Mouse (Mus musculus) hindbrain, embryonic 14.5 days (tissue): ENCODE results near the gene Lrrc28. TPM values are rescaled to one million over a fixed set of nuclear protein-coding genes. Genes with fewer than 3 reads are reported as not detected.

Source experiments
- ATAC-seq: fragments of 200-750 bp; cut with Nextera tagmentation; 2 replicates; pipeline ENCODE4 v1.8.0; 2017; ENCODE audit warnings: moderate number of reproducible peaks, mild to moderate bottlenecking, moderate TSS enrichment, moderate library complexity; ENCODE audit not compliant: low FRiP score
- DNase-seq: peaks from one replicate; pipeline ENCODE4 v3.0.0-alpha.2; 2015; ENCODE audit warnings: low spot score
- H3K27ac ChIP-seq: fragments of 300-500 bp; sonication (generic); 2 replicates; pipeline ENCODE4 v1.5.1; 2014; ENCODE audit warnings: mild to moderate bottlenecking, moderate library complexity
- H3K27me3 ChIP-seq: fragments of 300-500 bp; sonication (generic); 2 replicates; pipeline ENCODE4 v1.6.1; 2014; ENCODE audit warnings: mild to moderate bottlenecking, low read length, mixed read lengths; ENCODE audit not compliant: control insufficient read depth, insufficient read depth
- H3K36me3 ChIP-seq: fragments of 300-500 bp; sonication (generic); replicated peaks from 2 replicates; pipeline ENCODE4 v1.6.1; 2014; ENCODE audit not compliant: control insufficient read depth, insufficient read depth
- H3K4me1 ChIP-seq: fragments of 300-500 bp; sonication (generic); replicated peaks from 2 replicates; pipeline ENCODE4 v1.6.1; 2014; ENCODE audit warnings: antibody characterized with exemption, low read length, mixed read lengths; ENCODE audit not compliant: control insufficient read depth, insufficient read depth
- H3K4me2 ChIP-seq: fragments of 300-500 bp; sonication (generic); replicated peaks from 2 replicates; pipeline ENCODE4 v1.6.1; 2014; ENCODE audit warnings: mild to moderate bottlenecking, moderate library complexity
- H3K4me3 ChIP-seq: fragments of 300-500 bp; sonication (generic); replicated peaks from 2 replicates; pipeline ENCODE4 v1.5.1; 2014; ENCODE audit warnings: mild to moderate bottlenecking, low read length
- H3K9ac ChIP-seq: fragments of 300-500 bp; sonication (generic); 2 replicates; pipeline ENCODE4 v1.6.1; 2014
- H3K9me3 ChIP-seq: fragments of 300-500 bp; sonication (generic); 2 replicates; pipeline ENCODE4 v1.6.1; 2016; ENCODE audit warnings: low read length; ENCODE audit not compliant: control insufficient read depth
- WGBS: fragments of 180-500 bp; shearing (Covaris S2); extraction: QIAGEN DNeasy Blood & Tissue Kit; methylation state at CpG from one replicate; pipeline ENCODE4 v1.1.7; 2014; 5-methylcytosine and 5-hydroxymethylcytosine counted together
- polyA plus RNA-seq: library from polyadenylated mRNA; unstranded; fragments of >200 nt; fragmentation: Nextera tagmentation; extraction: Ambion mirVana; gene quantifications from 2 replicates; pipeline ENCODE4 v1.2.1, GENCODE M21; 2014

The Lrrc28 gene
- polyA plus RNA-seq, 1 experiment from 2014 or later, result 28.4 TPM

DNA sequence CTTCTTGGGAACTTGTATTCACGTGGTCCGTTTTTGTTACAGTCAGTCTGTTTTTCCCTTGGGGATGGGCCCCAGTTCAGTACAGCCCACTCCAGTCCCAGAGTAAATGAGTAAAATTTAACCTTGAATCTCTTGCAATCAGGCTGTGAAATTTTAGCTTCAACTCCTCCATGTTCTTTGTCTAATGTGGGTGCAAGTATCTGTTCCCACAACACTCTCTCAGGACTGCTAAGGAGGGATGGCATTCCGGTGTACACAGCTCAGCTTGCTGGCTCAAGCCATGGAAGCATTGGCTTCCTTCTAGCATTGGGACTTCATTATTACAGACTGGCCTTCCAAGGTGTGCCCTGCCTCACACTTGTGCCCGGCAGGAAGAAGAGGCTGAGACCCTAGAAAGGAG lies 142.4 kb downstream of the Lrrc28 start:
- H3K36me3 ChIP-seq, result no peaks in the 10 kb centered on the region
- peaks cover 5% of the 10 kb centered on the region; the same call in 1 of the 2 replicates for H3K4me1 ChIP-seq
- H3K4me2 ChIP-seq, result no peak overlapping the region
- DNase-seq (no peak), ATAC-seq (no peak)
- H3K9me3 ChIP-seq, result no peaks in the 10 kb centered on the region
- no peak overlapping the region for H3K27ac ChIP-seq
- 73% methylated on average over 4 of the region's 4 CpGs for WGBS
- no peak overlapping the region for H3K4me3 ChIP-seq
- no peak overlapping the region for H3K9ac ChIP-seq
- no peaks in the 10 kb centered on the region for H3K27me3 ChIP-seq

DNA sequence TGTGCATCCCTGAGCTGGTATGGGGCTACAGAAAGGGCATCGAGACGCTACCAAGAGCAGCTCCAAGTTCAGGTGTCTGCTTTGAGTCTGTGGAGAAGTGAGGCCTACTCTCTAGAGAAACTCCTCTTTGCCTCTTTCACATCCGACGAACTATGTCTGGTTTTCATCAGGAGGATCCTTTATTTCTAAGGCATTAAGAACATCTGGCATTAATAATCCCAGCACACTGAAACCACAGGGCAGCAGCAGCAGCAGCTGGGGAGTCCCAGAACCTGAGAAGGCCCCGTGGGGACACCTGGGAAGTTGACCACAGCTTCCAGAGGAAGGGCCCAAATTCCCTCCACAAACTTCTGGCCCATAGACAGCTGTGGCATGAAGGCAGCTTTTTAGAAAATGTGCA lies 144.2 kb downstream of the Lrrc28 start:
- no peak for DNase-seq
- Histone ChIP-seq H3K27me3 (no peaks in the 10 kb centered on the region), H3K36me3 (no peaks in the 10 kb centered on the region), H3K27ac (no peak overlapping the region), H3K9ac (no peak overlapping the region), H3K4me1 (peaks cover 5% of the 10 kb centered on the region; the same call in 1 of the 2 replicates), H3K4me3 (no peak overlapping the region), H3K4me2 (no peak overlapping the region), H3K9me3 (no peaks in the 10 kb centered on the region)
- no peak for ATAC-seq
- 88% methylated on average over 5 of the region's 5 CpGs for WGBS

DNA sequence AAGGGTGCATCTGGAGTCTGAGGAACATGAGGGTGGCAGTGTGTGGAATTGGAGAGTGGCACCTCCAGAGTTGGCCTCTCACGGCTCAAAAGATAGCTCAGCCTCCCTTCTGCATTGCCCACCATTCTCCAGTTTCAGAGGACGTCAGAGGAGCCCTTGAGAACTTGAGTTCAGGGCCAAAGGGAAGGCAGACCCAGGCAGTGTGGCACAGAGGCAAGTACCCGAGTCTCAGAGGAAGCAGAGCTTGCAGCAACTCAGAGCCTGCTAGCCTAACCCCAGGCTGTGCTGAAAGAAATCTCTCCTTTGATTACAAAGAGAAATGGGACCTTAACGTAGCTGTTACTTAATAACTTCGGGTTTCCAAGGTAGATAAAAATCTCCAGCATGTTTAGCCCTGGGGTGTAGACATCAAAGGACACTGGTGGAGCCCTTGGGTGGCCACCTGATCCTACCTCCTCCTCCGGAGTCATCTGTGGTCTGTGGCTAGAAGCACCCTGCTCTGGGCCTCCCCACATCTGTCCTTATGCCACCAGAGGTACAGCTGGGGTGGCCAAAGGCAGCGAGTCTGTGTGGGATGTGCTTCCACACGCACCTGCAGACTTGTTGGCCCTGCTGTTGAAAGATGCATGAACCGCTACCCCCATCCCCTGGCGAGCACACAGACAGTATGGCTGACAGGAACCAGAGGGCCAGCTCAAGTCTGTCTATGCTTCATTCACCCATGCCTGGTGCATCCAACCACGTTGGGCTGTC lies 144.8 kb downstream of the Lrrc28 start:
- Histone ChIP-seq H3K9me3 (no peaks in the 10 kb centered on the region), H3K4me2 (no peak overlapping the region), H3K4me3 (no peak overlapping the region), H3K27me3 (no peaks in the 10 kb centered on the region), H3K4me1 (peaks cover 5% of the 10 kb centered on the region; the same call in 1 of the 2 replicates), H3K36me3 (no peaks in the 10 kb centered on the region), H3K9ac (no peak overlapping the region), H3K27ac (no peak overlapping the region)
- 82% methylated on average over 11 of the region's 11 CpGs for WGBS
- no peak for ATAC-seq
- no peak for DNase-seq

DNA sequence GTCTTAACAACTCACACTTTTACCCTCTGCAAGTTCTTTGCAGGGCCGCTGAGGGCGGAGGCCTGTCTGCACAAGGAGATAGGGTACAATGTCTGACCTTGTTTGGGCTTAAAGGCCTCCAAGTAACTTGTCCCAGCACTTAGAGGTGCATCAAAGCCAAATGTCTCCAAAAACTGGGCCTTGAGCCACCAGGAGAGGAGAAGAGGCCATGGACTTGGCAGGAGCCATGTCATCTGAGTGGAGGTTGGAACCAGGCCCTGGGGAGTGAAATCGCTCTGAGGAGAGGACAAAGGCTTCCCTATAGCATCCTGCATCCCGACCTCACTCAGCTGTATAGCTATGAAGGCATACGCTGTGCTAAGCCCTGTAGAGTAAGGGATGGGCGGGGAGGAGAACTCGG lies 145.6 kb downstream of the Lrrc28 start:
- Histone ChIP-seq H3K4me2 (no peak overlapping the region), H3K27me3 (no peaks in the 10 kb centered on the region), H3K9me3 (no peaks in the 10 kb centered on the region), H3K9ac (no peak overlapping the region), H3K4me3 (no peak overlapping the region), H3K27ac (no peak overlapping the region), H3K36me3 (no peaks in the 10 kb centered on the region), H3K4me1 (peaks cover 5% of the 10 kb centered on the region; the same call in 1 of the 2 replicates)
- WGBS, result 87% methylated on average over 7 of the region's 7 CpGs
- no peak for ATAC-seq
- no peak for DNase-seq

DNA sequence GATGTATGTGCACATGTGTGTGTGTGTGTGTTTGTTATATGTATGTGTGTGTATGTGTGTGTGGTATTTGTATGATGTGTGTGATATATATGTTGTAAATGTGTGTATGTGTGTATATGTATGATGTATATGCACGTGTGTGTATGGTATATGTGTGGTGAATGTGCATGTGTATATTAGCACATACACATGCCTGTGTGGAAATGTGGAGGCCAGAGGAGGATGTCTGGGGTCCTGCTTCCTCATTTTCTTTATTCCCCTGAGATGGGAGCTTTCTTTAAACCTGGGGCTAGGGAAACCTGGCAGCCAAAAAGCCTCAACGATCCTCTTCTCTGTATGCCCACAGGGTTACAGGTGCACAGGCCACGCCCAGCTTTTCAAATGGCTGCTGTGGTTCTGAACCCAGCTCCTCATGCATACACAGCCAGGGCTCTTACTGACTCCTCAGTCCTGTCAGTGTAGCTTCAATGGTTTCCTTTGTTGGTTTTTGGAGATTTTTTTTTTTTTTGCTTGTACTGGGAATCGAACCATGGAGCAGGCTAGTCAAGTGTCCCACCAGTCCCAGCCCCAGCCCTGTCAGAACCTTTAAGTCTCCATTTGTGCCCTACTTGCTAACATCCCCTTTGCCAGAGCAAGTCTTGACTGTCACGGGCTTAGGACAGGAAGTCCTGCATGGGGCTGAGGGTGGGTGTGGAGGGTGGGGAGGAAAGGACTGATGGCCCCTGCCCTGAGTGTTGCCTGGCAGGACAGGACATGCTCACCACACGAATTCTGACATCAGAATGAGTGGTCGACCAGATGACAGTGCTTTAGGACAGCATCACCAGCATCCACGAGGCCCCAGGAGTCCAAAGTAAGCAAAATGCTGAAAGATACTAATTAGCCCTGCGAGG lies 151.0 kb downstream of the Lrrc28 start:
- no peak overlapping the region for H3K9ac ChIP-seq
- H3K4me1 ChIP-seq, result no peaks in the 10 kb centered on the region
- H3K9me3 ChIP-seq, result no peaks in the 10 kb centered on the region
- H3K4me2 ChIP-seq, result no peak overlapping the region
- H3K4me3 ChIP-seq, result no peak overlapping the region
- ATAC-seq, result no peak
- DNase-seq, result no peak
- H3K36me3 ChIP-seq, result no peaks in the 10 kb centered on the region
- 74% methylated on average over 9 of the region's 9 CpGs for WGBS
- no peak overlapping the region for H3K27ac ChIP-seq
- no peaks in the 10 kb centered on the region for H3K27me3 ChIP-seq

DNA sequence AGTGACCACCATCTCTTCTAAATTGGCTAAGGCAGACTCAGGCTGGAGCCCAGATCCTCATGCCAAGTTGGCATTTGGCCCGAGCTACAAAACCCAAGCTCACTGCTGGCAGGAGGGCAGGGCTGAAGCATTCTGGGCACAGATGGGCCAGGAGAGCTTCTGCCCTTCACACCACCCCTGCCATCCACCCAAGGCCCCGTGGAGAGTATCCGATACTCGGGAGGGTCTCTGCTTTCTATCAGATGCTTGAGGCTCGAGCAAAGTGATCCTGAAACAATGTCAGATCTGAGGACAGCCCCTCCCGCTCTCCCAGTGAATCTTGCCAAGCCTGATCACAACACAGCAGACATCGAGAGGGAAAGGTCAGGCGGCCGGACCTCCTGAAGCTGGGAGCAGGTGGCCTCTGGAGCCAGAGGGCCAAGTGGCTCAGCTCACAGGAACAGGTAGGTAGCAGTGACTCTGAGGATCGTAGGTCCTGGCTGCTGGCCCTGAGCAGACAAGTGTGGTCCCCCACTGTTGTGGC lies 157.1 kb downstream of the Lrrc28 start:
- ATAC-seq (peak; percentile 40; the same call in 1 of the 2 replicates), DNase-seq (peak; percentile 66)

DNA sequence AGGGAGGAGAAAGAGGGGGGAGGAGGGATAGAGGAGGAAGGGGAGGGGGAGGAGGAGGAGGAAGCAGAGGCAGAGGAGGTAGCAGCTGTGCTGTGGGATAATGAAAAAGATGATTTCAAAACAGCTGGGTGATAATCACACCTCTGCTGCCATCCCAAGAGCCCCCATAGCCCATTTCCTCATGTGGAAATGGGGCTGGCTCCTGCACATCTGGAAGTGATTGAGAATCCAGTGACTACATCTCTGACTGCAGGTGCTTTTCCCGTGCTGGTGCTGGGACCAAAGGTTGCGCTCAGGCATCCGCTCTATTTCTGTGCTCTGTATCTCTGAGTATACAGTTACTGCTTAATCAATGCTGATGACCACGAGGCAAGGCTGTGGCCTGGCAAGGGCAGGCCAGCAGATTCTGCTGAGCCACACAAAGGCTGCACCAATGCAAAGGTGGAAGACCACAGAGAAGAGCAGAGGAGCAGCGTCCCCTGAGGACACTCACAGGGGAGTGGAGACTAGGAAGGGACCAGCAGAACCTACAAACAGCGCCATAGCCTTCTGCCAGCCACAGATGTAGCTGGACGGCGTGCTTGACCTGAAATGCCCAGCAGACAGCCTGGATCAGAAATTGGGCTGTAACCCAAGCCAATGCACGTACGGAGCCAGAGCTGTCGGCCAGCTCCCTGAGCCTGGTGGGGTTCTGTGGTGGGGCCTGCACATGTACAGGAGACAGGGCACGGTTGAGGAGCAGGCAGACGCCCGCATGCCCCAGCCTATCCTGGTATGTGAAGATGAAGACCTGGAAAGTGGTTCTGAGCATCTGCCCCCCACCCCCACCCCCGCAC lies 157.9 kb downstream of the Lrrc28 start:
- WGBS, result 77% methylated on average over 15 of the region's 15 CpGs
- Histone ChIP-seq H3K27me3 (no peaks in the 10 kb centered on the region), H3K36me3 (no peaks in the 10 kb centered on the region), H3K9ac (no peak overlapping the region), H3K9me3 (no peaks in the 10 kb centered on the region), H3K4me3 (no peak overlapping the region), H3K27ac (no peak overlapping the region), H3K4me2 (no peak overlapping the region), H3K4me1 (0 out of 2 replicates have a peak, but pooled peaks cover 12% of the 10 kb centered on the region)
- ATAC-seq (peak; percentile 5; the same call in 1 of the 2 replicates), DNase-seq (no peak)

More for the DNA sequence above, 157.1 kb downstream of the Lrrc28 start:
- 0 out of 2 replicates have a peak, but pooled peaks cover 12% of the 10 kb centered on the region for H3K4me1 ChIP-seq
- no peak overlapping the region for H3K4me2 ChIP-seq
- H3K27ac ChIP-seq, result no peak overlapping the region
- H3K4me3 ChIP-seq, result no peak overlapping the region
- no peaks in the 10 kb centered on the region for H3K36me3 ChIP-seq
- 77% methylated on average over 10 of the region's 10 CpGs for whole genome bisulfite sequencing
- H3K9me3 ChIP-seq, result no peaks in the 10 kb centered on the region
- H3K9ac ChIP-seq, result no peak overlapping the region
- H3K27me3 ChIP-seq, result no peaks in the 10 kb centered on the region

DNA sequence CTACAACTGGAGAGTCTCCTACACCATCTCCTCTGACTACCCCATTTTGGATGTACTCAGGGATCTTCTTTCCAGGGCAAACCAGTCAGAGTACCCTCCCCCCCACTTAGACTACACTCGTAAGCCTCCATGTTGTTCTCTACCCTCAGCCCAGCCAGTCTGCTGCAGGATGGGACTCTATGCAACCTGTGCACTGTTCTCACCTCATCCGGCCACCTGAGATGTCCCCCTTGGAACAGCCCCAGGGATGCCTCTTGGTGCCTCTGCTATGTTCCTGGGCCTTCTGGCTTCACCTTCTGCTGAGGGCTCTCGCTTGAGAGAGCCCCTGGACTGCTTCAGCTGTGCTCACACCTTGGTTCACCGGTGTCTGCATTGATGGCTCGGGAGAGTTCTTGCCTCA lies 158.7 kb downstream of the Lrrc28 start:
- Histone ChIP-seq H3K27me3 (no peaks in the 10 kb centered on the region), H3K9ac (no peak overlapping the region), H3K27ac (no peak overlapping the region), H3K9me3 (no peaks in the 10 kb centered on the region), H3K4me2 (no peak overlapping the region), H3K4me3 (no peak overlapping the region), H3K4me1 (0 out of 2 replicates have a peak, but pooled peaks cover 12% of the 10 kb centered on the region), H3K36me3 (no peaks in the 10 kb centered on the region)
- no peak for ATAC-seq
- 81% methylated on average over 5 of the region's 5 CpGs for WGBS
- no peak for DNase-seq
